Mouse (Mus musculus) myocyte (in vitro differentiated cells): ENCODE data around the gene Eif4g3.

Experiments
- CEBPB ChIP-seq: IDR thresholded peaks from 2 replicates; pipeline ENCODE4 v1.6.1; 2011; ENCODE audit warnings: mild to moderate bottlenecking, moderate library complexity; ENCODE audit not compliant: poor library complexity, insufficient read depth, severe bottlenecking
- MAX ChIP-seq: IDR thresholded peaks from one replicate; pipeline ENCODE4 v1.6.1; 2011; ENCODE audit warnings: low read depth, mild to moderate bottlenecking, control low read depth
- MYOD1 ChIP-seq, 3 experiments: IDR thresholded peaks; one replicate each; pipeline ENCODE4 v1.6.1; 2011; ENCODE audit warnings: control low read depth in 2 of 3, low read depth in 2 of 3, mild to moderate bottlenecking in 2 of 3, moderate library complexity in 1 of 3; ENCODE audit not compliant: insufficient read length in 2 of 3, control insufficient read depth in 1 of 3
- MYOG ChIP-seq, 3 experiments: IDR thresholded peaks; one replicate each; pipeline ENCODE4 v1.6.1; 2011; ENCODE audit warnings: control low read depth in 2 of 3, low read depth in 2 of 3, mild to moderate bottlenecking in 2 of 3; ENCODE audit not compliant: insufficient read length in 2 of 3, control insufficient read depth in 1 of 3, insufficient read depth in 1 of 3
- POLR2A ChIP-seq: IDR thresholded peaks from one replicate; pipeline ENCODE4 v1.6.1; 2011; ENCODE audit warnings: low read depth, mild to moderate bottlenecking, control low read depth, moderate library complexity; ENCODE audit not compliant: insufficient read length
- SRF ChIP-seq: IDR thresholded peaks from one replicate; pipeline ENCODE4 v1.6.1; 2011; ENCODE audit warnings: low read depth; ENCODE audit not compliant: control insufficient read depth, insufficient read length
- TCF12 ChIP-seq: IDR thresholded peaks from one replicate; pipeline ENCODE4 v1.6.1; 2011; ENCODE audit warnings: mild to moderate bottlenecking, control low read depth; ENCODE audit not compliant: poor library complexity, insufficient read depth, severe bottlenecking
- USF1 ChIP-seq: IDR thresholded peaks from one replicate; pipeline ENCODE4 v1.6.1; 2011; ENCODE audit warnings: low read depth, mild to moderate bottlenecking, control low read depth, moderate library complexity

- TF ChIP-seq POLR2A, result peak; percentile 90
- TF ChIP-seq MYOG (IDR thresholded peaks at IDR 0.05; ENCODE audit: control insufficient read depth in 1 of 3, insufficient read depth in 1 of 3, insufficient read length in 2 of 3, low read depth in 2 of 3), result no peak
- TF ChIP-seq MAX, result no peak
- TF ChIP-seq USF1, result no peak
- no peak for TF ChIP-seq MYOD1 (IDR thresholded peaks at IDR 0.05; ENCODE audit: control insufficient read depth in 1 of 3, insufficient read length in 2 of 3, low read depth in 2 of 3)
- TF ChIP-seq TCF12, result no peak
- no peak for TF ChIP-seq SRF
- no peak for TF ChIP-seq CEBPB
Observed at GRCm38 (mm10) chr4:137993291-137993758, 503 bp downstream of the Eif4g3 start.
